Comparison of ENCODE assay signal across 8 mouse cellular contexts in the genomic region with DNA sequence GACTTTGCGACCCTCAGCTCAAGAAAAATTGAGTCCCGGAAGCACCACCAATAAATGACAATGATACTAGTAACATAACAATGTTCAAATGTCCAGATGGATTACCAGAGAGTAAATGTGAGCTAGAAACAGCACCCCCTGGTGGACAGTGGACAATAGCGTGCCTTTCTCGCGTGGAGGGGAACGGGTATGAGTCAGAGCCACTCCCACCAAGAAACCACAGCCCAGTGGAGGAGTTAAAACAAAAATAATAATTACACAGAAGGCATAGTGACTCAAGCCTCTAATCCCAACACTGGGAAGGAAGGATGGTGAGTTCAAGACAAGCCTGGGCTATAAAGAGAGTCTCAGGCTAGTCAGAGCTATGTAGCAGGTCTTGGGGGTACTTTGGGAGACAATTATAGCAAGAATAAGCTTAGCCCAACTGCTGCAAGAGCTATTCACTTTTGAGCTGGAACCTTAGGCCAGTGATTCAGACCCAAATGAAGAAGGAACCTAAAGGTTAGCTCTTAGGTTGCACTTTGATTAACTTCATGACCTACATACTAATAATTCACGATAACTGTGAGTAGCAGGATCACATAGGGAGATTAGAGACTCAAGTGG. TPM values are rescaled to one million over a fixed set of nuclear protein-coding genes. Genes with fewer than 3 reads are reported as not detected.
A peak's percentile ranks its signal among the peaks of the same experiment; 100 is the strongest.
DNase-seq lines count a peak whose midpoint lies in the region; ATAC-seq and TF ChIP-seq lines count a peak whose summit lies in the region.

Gene Abcb8 (plus strand): TSS at position 272 of the 606 bp plus-strand sequence.

- DNase-seq in c-Kit-positive CD71-positive TER-119-positive erythroid progenitor cells, embryonic 14.5 days (ENCODE audit: low spot score), result peak; percentile 91
- DNase-seq in forebrain, embryonic 14.5 days (ENCODE audit: low spot score), result peak; percentile 82
- peak; percentile 87 to 92 for DNase-seq in heart, postnatal 10 days
- peak; percentile 81 to 88 for DNase-seq in kidney, postnatal 4 days
- DNase-seq in neural tube, embryonic 11.5 days (ENCODE audit: low spot score), result peak; percentile 78

- peak within 1 kb of the TSS; percentile 42 for H3K9ac ChIP-seq in ES-Bruce4 (ENCODE audit: low read depth, poor library complexity, severe bottlenecking)
- H3K9ac ChIP-seq in forebrain, embryonic 14.5 days (ENCODE audit: low read length), result peak within 1 kb of the TSS; percentile 68
- peak within 1 kb of the TSS; percentile 58 for H3K9ac ChIP-seq in liver, embryonic 15.5 days
- H3K9ac ChIP-seq in neural tube, embryonic 11.5 days (ENCODE audit: low read length), result peak within 1 kb of the TSS; percentile 55; the same call in 1 of the 2 replicates
- H3K9ac ChIP-seq in stomach, embryonic 16.5 days (ENCODE audit: low read length), result peak within 1 kb of the TSS; percentile 77

- no peaks in the 10 kb centered on the region for H3K9me3 ChIP-seq in ES-Bruce4 (replicated peaks; ENCODE audit: control insufficient read depth, insufficient read depth, low read length, poor library complexity, severe bottlenecking)
- H3K9me3 ChIP-seq in forebrain, embryonic 14.5 days (replicated peaks; ENCODE audit: control insufficient read depth, low read length), result no peaks in the 10 kb centered on the region
- H3K9me3 ChIP-seq in liver, embryonic 15.5 days (replicated peaks), result no peaks in the 10 kb centered on the region
- H3K9me3 ChIP-seq in neural tube, embryonic 11.5 days (ENCODE audit: control insufficient read depth, low read length), result no peaks in the 10 kb centered on the region
- no peaks in the 10 kb centered on the region for H3K9me3 ChIP-seq in stomach, embryonic 16.5 days (replicated peaks; ENCODE audit: control insufficient read depth, low read length)

- no peaks in the 10 kb centered on the region for H3K27me3 ChIP-seq in ES-Bruce4 (ENCODE audit: control insufficient read depth, insufficient read depth, low read length, poor library complexity, severe bottlenecking)
- peaks cover 8% of the 10 kb centered on the region; the same call in 1 of the 2 replicates for H3K27me3 ChIP-seq in forebrain, embryonic 14.5 days (replicated peaks; ENCODE audit: control insufficient read depth, insufficient read depth, low read length)
- peaks cover 8% of the 10 kb centered on the region for H3K27me3 ChIP-seq in liver, embryonic 15.5 days
- peaks cover 3% of the 10 kb centered on the region for H3K27me3 ChIP-seq in neural tube, embryonic 11.5 days (ENCODE audit: control insufficient read depth, insufficient read depth, low read length)
- H3K27me3 ChIP-seq in stomach, embryonic 16.5 days (ENCODE audit: control insufficient read depth, insufficient read depth, low read length), result no peaks in the 10 kb centered on the region; the same call in 1 of the 2 replicates

- TF ChIP-seq EP300 in ES-Bruce4 (IDR thresholded peaks at IDR 0.05; ENCODE audit: insufficient read depth, low read depth, low read length), result no peak

- H3K27ac ChIP-seq in ES-Bruce4 (ENCODE audit: insufficient read depth, low read length), result peak within 1 kb of the TSS; percentile 70
- H3K27ac ChIP-seq in forebrain, embryonic 14.5 days (ENCODE audit: low read depth, low read length), result peak within 1 kb of the TSS; percentile 84
- peak within 1 kb of the TSS; percentile 78 for H3K27ac ChIP-seq in liver, embryonic 15.5 days (replicated peaks)
- H3K27ac ChIP-seq in neural tube, embryonic 11.5 days (ENCODE audit: low read depth, low read length), result peak within 1 kb of the TSS; percentile 53
- peak within 1 kb of the TSS; percentile 87 for H3K27ac ChIP-seq in stomach, embryonic 16.5 days (ENCODE audit: low read length)

- H3K4me2 ChIP-seq in forebrain, embryonic 14.5 days (ENCODE audit: low read length), result peak within 1 kb of the TSS; percentile 58
- peak within 1 kb of the TSS; percentile 77 for H3K4me2 ChIP-seq in liver, embryonic 15.5 days
- peak within 1 kb of the TSS; percentile 38 for H3K4me2 ChIP-seq in neural tube, embryonic 11.5 days (ENCODE audit: low read depth)
- H3K4me2 ChIP-seq in stomach, embryonic 16.5 days (ENCODE audit: low read depth, low read length), result peak within 1 kb of the TSS; percentile 68

- 19% methylated on average over 7 of the region's 7 CpGs for WGBS in forebrain, embryonic 14.5 days
- WGBS in liver, embryonic 15.5 days (ENCODE audit: insufficient replicate concordance), result 12% methylated on average over 7 of the region's 7 CpGs
- 22% methylated on average over 7 of the region's 7 CpGs for WGBS in neural tube, embryonic 11.5 days
- WGBS in stomach, embryonic 16.5 days, result 17% methylated on average over 7 of the region's 7 CpGs

- no peak for ATAC-seq in forebrain, embryonic 14.5 days
- no peak for ATAC-seq in liver, embryonic 15.5 days (ENCODE audit: insufficient read depth)
- no peak for ATAC-seq in neural tube, embryonic 11.5 days (ENCODE audit: insufficient read depth, low FRiP score, low TSS enrichment)
- ATAC-seq in stomach, embryonic 16.5 days (ENCODE audit: insufficient read depth, low FRiP score), result 0 out of 2 replicates have a peak, but pooled peaks have one; percentile 3

- no peak for TF ChIP-seq POLR2A in ES-Bruce4 (IDR thresholded peaks at IDR 0.05; ENCODE audit: insufficient read depth, low read length)

- TF ChIP-seq CTCF in ES-Bruce4 (IDR thresholded peaks at IDR 0.05; ENCODE audit: low read depth, low read length), result peak; percentile 87

- peaks cover 6% of the 10 kb centered on the region for H3K4me1 ChIP-seq in ES-Bruce4 (ENCODE audit: control insufficient read depth, insufficient read depth, low read length)
- no peaks in the 10 kb centered on the region for H3K4me1 ChIP-seq in forebrain, embryonic 14.5 days (ENCODE audit: control insufficient read depth, insufficient read depth, low read length)
- peaks cover 42% of the 10 kb centered on the region for H3K4me1 ChIP-seq in liver, embryonic 15.5 days (replicated peaks)
- H3K4me1 ChIP-seq in neural tube, embryonic 11.5 days (ENCODE audit: control insufficient read depth, insufficient read depth, low read length), result 0 out of 2 replicates have a peak, but pooled peaks cover 2% of the 10 kb centered on the region
- H3K4me1 ChIP-seq in stomach, embryonic 16.5 days (ENCODE audit: control insufficient read depth, insufficient read depth, low read length), result peaks cover 15% of the 10 kb centered on the region; the same call in 1 of the 2 replicates

- intact Hi-C loops in heart, postnatal 10 days (cut with DNase I), result loop anchor here (2.0 kb wide), 2 partner anchors 33 to 57 kb away; no protein-coding TSS in a partner anchor

- H3K36me3 ChIP-seq in ES-Bruce4 (ENCODE audit: control insufficient read depth, insufficient read depth, low read length, poor library complexity, severe bottlenecking), result no peaks in the 10 kb centered on the region
- no peaks in the 10 kb centered on the region for H3K36me3 ChIP-seq in forebrain, embryonic 14.5 days (ENCODE audit: control insufficient read depth, insufficient read depth, low read length)
- no peaks in the 10 kb centered on the region for H3K36me3 ChIP-seq in liver, embryonic 15.5 days (replicated peaks)
- no peaks in the 10 kb centered on the region for H3K36me3 ChIP-seq in neural tube, embryonic 11.5 days (ENCODE audit: control insufficient read depth, insufficient read depth, low read length)
- no peaks in the 10 kb centered on the region for H3K36me3 ChIP-seq in stomach, embryonic 16.5 days (ENCODE audit: control insufficient read depth, insufficient read depth, low read length)

- peak within 1 kb of the TSS; percentile 86 for H3K4me3 ChIP-seq in ES-Bruce4 (ENCODE audit: low read depth, low read length)
- peak within 1 kb of the TSS; percentile 58 for H3K4me3 ChIP-seq in forebrain, embryonic 14.5 days (ENCODE audit: low read depth, low read length)
- peak within 1 kb of the TSS; percentile 71 for H3K4me3 ChIP-seq in liver, embryonic 15.5 days (replicated peaks)
- H3K4me3 ChIP-seq in neural tube, embryonic 11.5 days (ENCODE audit: low read depth, low read length), result peak within 1 kb of the TSS; percentile 58
- peak within 1 kb of the TSS; percentile 67 for H3K4me3 ChIP-seq in stomach, embryonic 16.5 days (replicated peaks; ENCODE audit: low read length)

RNA-seq across cellular contexts. Expression of gene Abcb8, which starts in this region (rescaled TPM):
- polyA plus RNA-seq in ES-Bruce4 (2011; ENCODE audit: insufficient read depth, insufficient read length, low read depth, missing spikeins), result 28.8 and 29.6 TPM in 2 replicates
- 37.1 and 43.1 TPM in 2 replicates for polyA plus RNA-seq in forebrain, embryonic 14.5 days (2014; fragmentation: Nextera tagmentation; extraction: Ambion mirVana)
- total RNA-seq in heart, postnatal 10 days (2021), result 10 to 100 TPM; 85.0 to 88.5 TPM
- polyA plus RNA-seq in liver, embryonic 15.5 days (2015; fragmentation: Nextera tagmentation; extraction: Ambion mirVana), result 25.6 and 30.8 TPM in 2 replicates
- 45.8 and 47.0 TPM in 2 replicates for polyA plus RNA-seq in neural tube, embryonic 11.5 days (2014; fragmentation: Nextera tagmentation; extraction: Ambion mirVana)
- 48.4 and 61.7 TPM in 2 replicates for polyA plus RNA-seq in stomach, embryonic 16.5 days (2015; fragmentation: Nextera tagmentation; extraction: Ambion mirVana)
